Mouse (Mus musculus) E14TG2a.4 (cell line): ENCODE measurements at regions not wholly inside any gene's neighbourhood (a gene's known extent, or its start where the extent isn't known, plus 50 kb on each side); places are given as distances from the start of the nearest gene placed in this dataset.
A peak's percentile ranks its signal among the peaks of the same experiment; 100 is the strongest.

Source experiments
- H3K27me3 ChIP-seq: 2 replicates; pipeline ENCODE4 v1.6.1; 2014; ENCODE audit warnings: low read length, control low read depth; ENCODE audit not compliant: insufficient read depth
- H3K36me3 ChIP-seq: 2 replicates; pipeline ENCODE4 v1.6.1; 2014; ENCODE audit warnings: low read length, control low read depth; ENCODE audit not compliant: insufficient read depth
- H3K4me1 ChIP-seq: replicated peaks from 2 replicates; pipeline ENCODE4 v1.6.1; 2014; ENCODE audit warnings: low read depth, low read length, control low read depth
- H3K4me3 ChIP-seq: replicated peaks from 2 replicates; pipeline ENCODE4 v1.5.1; 2014; ENCODE audit warnings: mild to moderate bottlenecking, low read length
- H3K9me3 ChIP-seq: 2 replicates; pipeline ENCODE4 v1.6.1; 2014; ENCODE audit warnings: low read length, control low read depth
- CTCF ChIP-seq: conservative IDR thresholded peaks from 2 replicates; pipeline ENCODE4 v1.5.1; 2014; ENCODE audit warnings: low read length
- NANOG ChIP-seq: IDR thresholded peaks from 2 replicates; pipeline ENCODE4 v1.6.1; 2014; ENCODE audit warnings: borderline replicate concordance, low read length, mixed read lengths
- POU5F1 ChIP-seq: IDR thresholded peaks from 2 replicates; pipeline ENCODE4 v1.6.1; 2014; ENCODE audit warnings: low read length, borderline replicate concordance

GRCm38 (mm10) chr17:16516173-16516572 lies 547.7 kb upstream of the Zfp960 start:
- Histone ChIP-seq H3K4me1 (no peaks in the 10 kb centered on the region), H3K27me3 (no peaks in the 10 kb centered on the region), H3K9me3 (no peaks in the 10 kb centered on the region), H3K4me3 (no peak overlapping the region), H3K36me3 (no peaks in the 10 kb centered on the region)
- TF ChIP-seq CTCF (no peak), POU5F1 (no peak), NANOG (no peak)

DNA sequence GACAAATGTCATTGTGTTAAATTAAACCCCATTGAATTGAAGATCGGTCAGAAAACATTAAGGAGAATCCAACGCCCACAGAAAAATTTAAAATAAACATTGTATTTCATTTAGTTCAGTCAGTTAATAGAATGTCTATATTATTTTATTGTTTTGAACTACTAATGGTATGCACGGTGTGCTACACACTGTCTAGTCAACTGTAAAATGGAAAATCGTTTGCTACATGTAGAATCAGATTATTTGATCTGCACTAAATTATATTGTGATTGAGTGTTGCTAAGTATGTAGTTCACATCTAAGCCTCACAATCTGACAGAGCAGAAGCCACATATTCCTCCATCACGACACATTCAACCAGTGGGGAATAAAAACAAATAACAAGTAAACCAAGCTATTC lies 570.0 kb upstream of the Zfp960 start:
- Histone ChIP-seq H3K27me3 (no peaks in the 10 kb centered on the region), H3K4me3 (no peak overlapping the region), H3K36me3 (no peaks in the 10 kb centered on the region), H3K9me3 (no peaks in the 10 kb centered on the region), H3K4me1 (no peaks in the 10 kb centered on the region)
- no peak for TF ChIP-seq CTCF
- TF ChIP-seq NANOG = no peak
- TF ChIP-seq POU5F1 = no peak

- TF ChIP-seq NANOG (no peak), POU5F1 (no peak), CTCF (no peak)
- Histone ChIP-seq H3K36me3 (no peaks in the 10 kb centered on the region), H3K4me3 (no peak overlapping the region), H3K9me3 (no peaks in the 10 kb centered on the region), H3K27me3 (no peaks in the 10 kb centered on the region), H3K4me1 (no peaks in the 10 kb centered on the region)
Measured at GRCm38 (mm10) chr17:16493546-16493945, 570.4 kb upstream of the Zfp960 start.

- Histone ChIP-seq H3K4me1 (no peaks in the 10 kb centered on the region), H3K27me3 (no peaks in the 10 kb centered on the region), H3K36me3 (no peaks in the 10 kb centered on the region), H3K4me3 (no peak overlapping the region), H3K9me3 (no peaks in the 10 kb centered on the region)
- TF ChIP-seq POU5F1 (no peak), CTCF (no peak), NANOG (no peak)
Measured at GRCm38 (mm10) chr17:16492551-16492950, 571.4 kb upstream of the Zfp960 start.

DNA sequence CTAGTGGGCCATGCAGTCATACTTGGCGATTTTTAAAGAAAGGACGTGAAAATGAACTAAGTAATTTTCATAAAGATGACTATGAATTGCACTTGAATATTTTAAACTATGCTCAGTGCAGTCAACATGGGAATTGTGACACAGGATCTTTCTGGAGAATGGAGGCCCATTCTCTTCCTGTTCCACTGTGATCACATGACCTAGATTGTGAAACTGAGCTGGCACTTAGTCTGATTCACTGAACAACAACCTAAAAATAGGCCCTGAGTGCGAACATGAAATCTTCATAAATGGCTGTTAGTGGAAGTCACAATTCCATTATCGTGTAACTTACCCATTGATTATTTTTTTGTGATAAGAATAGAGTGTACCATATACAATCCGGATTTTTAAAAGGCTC lies 577.6 kb upstream of the Zfp960 start:
- H3K4me1 ChIP-seq = no peaks in the 10 kb centered on the region
- H3K4me3 ChIP-seq = no peak overlapping the region
- H3K36me3 ChIP-seq = no peaks in the 10 kb centered on the region
- H3K9me3 ChIP-seq = no peaks in the 10 kb centered on the region
- no peak for TF ChIP-seq NANOG
- no peak for TF ChIP-seq CTCF
- no peak for TF ChIP-seq POU5F1
- H3K27me3 ChIP-seq = no peaks in the 10 kb centered on the region

- no peaks in the 10 kb centered on the region for H3K27me3 ChIP-seq
- TF ChIP-seq CTCF (no peak), NANOG (no peak), POU5F1 (no peak)
Measured at GRCm38 (mm10) chr17:16483976-16484375, 579.9 kb upstream of the Zfp960 start.

GRCm38 (mm10) chr17:16481722-16482121 lies 582.2 kb upstream of the Zfp960 start:
- H3K36me3 ChIP-seq = no peaks in the 10 kb centered on the region
- no peaks in the 10 kb centered on the region for H3K4me1 ChIP-seq
- TF ChIP-seq CTCF (no peak), NANOG (no peak), POU5F1 (no peak)
- no peaks in the 10 kb centered on the region for H3K27me3 ChIP-seq
- no peaks in the 10 kb centered on the region for H3K9me3 ChIP-seq
- no peak overlapping the region for H3K4me3 ChIP-seq

More at GRCm38 (mm10) chr17:16483976-16484375, 579.9 kb upstream of the Zfp960 start:
- Histone ChIP-seq H3K9me3 (no peaks in the 10 kb centered on the region), H3K36me3 (no peaks in the 10 kb centered on the region), H3K4me1 (no peaks in the 10 kb centered on the region), H3K4me3 (no peak overlapping the region)

- no peak for TF ChIP-seq POU5F1
- TF ChIP-seq CTCF = no peak
- no peak for TF ChIP-seq NANOG
- Histone ChIP-seq H3K36me3 (no peaks in the 10 kb centered on the region), H3K9me3 (no peaks in the 10 kb centered on the region), H3K27me3 (no peaks in the 10 kb centered on the region), H3K4me1 (no peaks in the 10 kb centered on the region), H3K4me3 (no peak overlapping the region)
Measured at GRCm38 (mm10) chr17:16480579-16480978, 583.3 kb upstream of the Zfp960 start.

DNA sequence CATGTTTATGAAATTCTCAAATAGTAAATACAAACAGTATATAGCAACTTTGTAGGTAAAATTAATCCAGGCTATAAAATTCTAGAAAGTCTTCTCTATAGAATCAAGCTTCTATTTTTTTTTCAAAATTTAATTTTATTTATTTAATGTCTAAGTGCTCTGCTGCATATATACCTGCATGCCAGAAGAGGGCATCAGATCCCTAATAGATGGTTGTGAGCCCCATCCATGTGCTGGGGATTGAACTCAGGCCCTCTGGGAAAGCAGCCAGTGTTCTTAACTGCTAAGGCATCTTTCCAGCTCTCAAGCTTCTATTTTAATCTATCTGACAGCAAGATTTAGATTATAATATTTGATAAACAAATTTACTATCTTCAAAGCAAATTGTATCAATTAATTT lies 602.7 kb upstream of the Zfp960 start:
- H3K9me3 ChIP-seq = no peaks in the 10 kb centered on the region
- no peaks in the 10 kb centered on the region for H3K27me3 ChIP-seq
- TF ChIP-seq CTCF = peak; percentile 27
- no peak for TF ChIP-seq POU5F1
- no peaks in the 10 kb centered on the region for H3K36me3 ChIP-seq
- no peaks in the 10 kb centered on the region for H3K4me1 ChIP-seq
- no peak overlapping the region for H3K4me3 ChIP-seq

GRCm38 (mm10) chr17:16453098-16453497 lies 610.8 kb upstream of the Zfp960 start:
- Histone ChIP-seq H3K36me3 (no peaks in the 10 kb centered on the region), H3K9me3 (no peaks in the 10 kb centered on the region), H3K4me1 (no peaks in the 10 kb centered on the region), H3K27me3 (no peaks in the 10 kb centered on the region), H3K4me3 (no peak overlapping the region)
- TF ChIP-seq CTCF = no peak
- TF ChIP-seq POU5F1 = no peak
- TF ChIP-seq NANOG = no peak
